Mouse (Mus musculus) heart, postnatal 10 days (tissue): ENCODE measurements at regions not wholly inside any gene's neighbourhood (a gene's known extent, or its start where the extent isn't known, plus 50 kb on each side); places are given as distances from the start of the nearest gene placed in this dataset.

Source experiments
- DNase-seq, 2 experiments: peaks; one replicate each; pipeline ENCODE4 v3.0.0; 2021
- intact Hi-C: fragments of 180-260 bp; cut with DNase I; formaldehyde crosslinking; loops from one replicate; pipeline ENCODE4 v1.15.1; 2025

DNA sequence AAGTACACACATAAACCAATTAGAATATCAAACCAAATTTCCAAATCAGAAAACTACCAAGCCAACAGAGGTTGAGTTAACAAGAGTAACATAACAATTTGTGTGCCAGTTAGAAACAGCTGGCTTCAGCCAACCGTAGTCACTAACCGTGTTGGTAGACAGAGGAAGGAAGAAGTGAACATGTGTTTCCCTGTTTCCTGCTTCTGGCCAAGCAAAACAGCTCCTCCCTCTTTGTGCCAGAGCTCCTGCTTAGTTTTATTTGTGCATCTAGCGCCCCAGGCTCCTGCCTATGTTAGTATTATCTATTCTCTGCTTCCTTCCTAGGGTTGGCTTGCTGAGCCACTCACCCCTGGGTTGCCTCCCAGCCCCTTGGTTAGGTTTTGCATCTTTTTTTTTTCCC is 255.2 kb downstream of the Mreg start:
- intact Hi-C loops, result no loop called here
- peak in 1 of 2 experiments; percentile 26 for DNase-seq

DNA sequence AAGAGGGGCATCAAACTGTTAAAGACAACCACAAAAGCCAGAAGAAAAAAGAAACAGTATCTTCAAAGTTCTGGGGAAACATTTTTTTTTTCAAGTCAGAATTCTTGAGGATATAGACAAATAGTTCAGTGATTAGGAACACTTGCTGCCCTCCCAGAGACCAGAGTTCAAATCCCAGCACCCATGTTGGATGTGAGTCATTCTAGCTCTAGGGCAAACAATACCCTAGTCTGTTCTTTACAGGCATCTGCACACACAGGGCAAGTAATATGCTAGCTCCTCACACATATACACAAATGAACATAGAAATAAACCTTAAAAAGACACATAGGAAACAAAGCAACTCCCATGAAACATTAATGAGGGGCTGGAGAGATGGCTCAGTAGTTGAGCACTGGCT is 256.8 kb downstream of the Mreg start:
- intact Hi-C loops, result no loop called here
- no peak for DNase-seq

DNA sequence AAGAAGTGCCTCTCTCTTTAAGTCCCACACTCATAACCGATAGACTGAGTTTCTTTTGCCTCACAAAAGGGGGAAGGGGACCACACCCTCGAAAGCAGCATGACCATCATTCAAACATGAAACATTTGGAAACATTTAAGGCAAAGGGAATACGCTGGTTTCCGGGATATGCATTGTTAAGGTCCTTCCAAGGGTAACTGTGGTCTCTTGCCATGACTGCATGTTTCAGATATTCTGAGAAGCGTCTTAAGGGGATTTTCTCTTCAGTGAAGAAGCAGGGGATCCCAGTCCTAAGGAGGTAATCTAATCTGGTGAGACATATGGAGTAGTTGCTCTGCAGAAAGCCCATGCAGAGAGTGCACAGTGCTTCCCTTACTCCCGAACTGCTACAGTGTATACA is 258.8 kb downstream of the Mreg start:
- intact Hi-C loops, result loop anchor here (5.0 kb wide), 1 partner anchor 154 kb away; no protein-coding TSS in a partner anchor
- no peak for DNase-seq

DNA sequence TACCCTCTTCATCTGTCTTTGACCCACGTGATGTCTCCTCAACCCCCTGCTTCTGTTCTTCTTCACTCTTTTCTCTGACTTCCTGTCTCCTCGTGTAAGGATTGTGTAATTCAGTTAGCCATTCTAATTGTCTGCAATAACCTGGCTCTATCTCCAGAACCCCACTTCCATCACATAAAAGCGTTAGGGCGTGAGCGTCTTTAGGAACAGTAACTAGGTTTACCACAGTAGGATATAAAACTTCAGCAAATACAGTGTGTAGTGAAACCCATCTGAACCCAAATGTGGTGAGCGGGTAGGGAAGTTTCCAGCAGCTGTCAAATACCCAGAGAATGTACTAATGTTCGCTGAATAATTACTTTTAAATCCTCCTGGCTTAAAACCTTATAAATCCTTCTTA is 262.6 kb downstream of the Mreg start:
- intact Hi-C loops, result no loop called here
- DNase-seq, result no peak

DNA sequence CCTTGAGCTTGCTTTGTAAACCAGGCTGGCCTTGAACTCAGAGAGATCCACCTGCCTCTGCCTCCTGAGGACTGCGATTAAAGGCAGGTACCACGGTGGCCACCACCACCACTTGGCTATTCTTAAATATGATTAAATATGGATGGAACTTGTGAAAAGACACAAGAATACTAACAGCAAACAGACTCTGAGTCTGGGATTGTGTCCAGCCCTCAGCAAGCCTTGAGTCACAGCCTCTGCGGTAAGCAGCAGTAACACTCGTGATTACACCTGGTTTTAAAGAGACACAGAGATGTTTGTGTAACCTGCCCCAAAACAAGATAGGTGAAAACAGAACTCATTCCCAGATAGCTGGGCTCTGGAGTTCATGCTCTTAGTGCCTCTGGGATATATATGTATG is 263.4 kb downstream of the Mreg start:
- intact Hi-C loops, result no loop called here
- DNase-seq, result no peak

DNA sequence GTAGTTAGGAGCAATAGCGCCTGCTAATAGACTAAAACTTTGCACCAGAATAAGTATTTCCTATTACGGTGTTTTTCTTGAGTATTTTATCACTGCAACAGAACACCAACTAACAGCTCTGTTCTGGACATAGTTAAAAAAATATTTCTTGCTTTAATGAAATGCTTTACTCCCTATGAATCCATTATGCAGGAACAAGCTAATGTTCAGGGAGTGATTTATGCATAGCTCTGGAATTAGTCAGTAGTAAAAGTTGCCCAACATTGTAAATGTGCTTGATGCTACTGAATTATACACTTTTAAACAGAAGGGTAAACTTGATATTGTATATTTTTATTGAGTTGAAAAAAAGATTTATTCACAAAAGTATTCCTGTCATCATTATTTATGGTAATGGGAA is 264.6 kb downstream of the Mreg start:
- intact Hi-C loops, result no loop called here
- no peak for DNase-seq

DNA sequence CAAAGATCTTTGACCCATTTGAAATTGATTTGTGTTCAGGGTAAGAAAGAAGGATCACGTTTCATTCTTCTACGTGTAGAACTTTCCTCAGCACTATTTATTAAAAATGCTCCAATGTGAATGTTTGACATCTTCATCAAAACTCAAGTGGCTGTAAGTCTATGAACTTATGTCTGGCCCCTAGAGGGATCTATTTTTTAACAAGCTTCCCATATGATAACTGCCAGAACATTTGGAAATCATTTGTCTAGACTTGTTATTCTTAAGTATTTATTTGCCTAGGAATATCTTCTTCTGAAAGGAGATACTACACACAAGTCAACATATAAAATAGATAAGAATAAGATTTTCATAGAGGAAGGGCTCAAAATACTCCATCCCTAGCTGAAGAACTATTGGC is 265.2 kb downstream of the Mreg start:
- intact Hi-C loops, result no loop called here
- no peak for DNase-seq

DNA sequence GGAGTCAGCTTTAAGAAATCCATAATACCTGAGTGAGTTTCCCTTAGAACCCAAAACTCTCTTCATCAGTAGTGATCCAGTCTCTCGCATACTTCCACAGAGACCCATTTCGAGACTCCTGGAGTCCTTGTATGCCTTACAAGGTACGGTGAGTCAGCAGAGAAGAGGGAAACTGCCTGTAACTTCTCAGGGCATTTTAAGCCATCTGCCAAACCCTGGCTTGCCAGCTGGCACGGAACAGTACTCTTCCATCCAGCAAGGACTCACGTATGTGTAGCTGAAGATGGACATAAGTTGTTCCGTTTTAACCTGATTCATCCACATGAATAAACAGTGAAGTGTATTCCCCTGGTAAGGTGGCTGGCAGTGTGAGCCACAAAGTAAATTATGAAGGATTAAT is 267.0 kb downstream of the Mreg start:
- DNase-seq, result peak; percentile 27 to 47
- intact Hi-C loops, result no loop called here

DNA sequence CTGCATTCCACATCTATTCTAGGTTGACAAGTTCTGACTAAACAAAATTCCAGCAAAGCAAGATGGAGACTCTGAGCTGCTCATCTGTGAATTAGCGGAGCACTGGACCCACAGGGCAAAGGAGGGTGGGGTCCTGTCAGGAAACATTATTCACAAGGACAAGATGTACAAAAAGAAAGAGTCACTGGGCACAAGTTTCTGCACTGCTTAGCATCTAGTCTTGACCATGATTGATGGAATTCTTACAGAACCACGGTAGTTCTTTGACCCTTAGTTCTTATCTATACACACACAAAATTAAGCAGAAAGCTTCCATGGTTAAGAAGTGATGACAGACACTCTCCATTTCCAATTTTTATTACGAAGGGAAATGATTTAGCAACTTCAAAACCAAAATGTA is 267.6 kb downstream of the Mreg start:
- intact Hi-C loops, result no loop called here

DNA sequence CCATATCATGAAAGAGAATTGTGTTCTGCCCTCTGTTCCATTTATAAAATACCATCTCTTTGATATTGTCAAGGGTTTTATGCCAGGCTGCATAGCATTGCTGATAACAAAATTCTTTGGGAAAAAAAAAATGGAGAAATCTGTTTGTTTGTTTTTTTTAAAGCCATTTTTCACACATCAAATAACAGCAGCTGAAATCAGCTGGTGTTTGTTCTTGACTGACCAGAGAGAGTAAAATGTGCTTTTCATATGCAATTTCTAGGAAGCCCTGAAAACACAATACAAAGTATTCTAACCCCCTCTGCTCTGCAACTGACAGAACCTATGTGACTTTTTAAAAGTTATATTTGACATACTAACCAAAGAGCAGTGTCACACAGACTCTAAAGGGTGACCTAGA is 270.0 kb downstream of the Mreg start:
- intact Hi-C loops, result no loop called here
- DNase-seq, result no peak

More for the DNA sequence above, 267.6 kb downstream of the Mreg start:
- DNase-seq, result no peak

DNA sequence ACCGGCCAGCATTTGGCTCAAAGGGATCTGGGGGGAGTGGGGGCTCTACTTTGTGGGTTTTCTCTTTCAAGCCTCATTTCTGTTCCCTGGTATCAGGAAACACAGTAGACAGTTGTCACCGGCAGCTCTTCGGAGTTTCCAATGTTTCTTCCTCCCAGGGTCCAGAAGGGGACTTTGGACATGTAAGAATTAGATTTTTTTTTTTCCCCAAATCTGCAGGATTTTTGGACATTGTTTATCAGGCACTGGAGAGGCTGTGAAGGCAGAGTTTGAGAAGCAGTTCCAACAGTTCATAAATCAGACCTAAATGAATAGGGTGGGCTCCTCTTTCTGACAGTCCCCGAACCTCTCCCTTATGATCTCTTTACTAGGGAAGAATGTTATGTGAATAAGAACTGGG is 270.4 kb downstream of the Mreg start:
- intact Hi-C loops, result no loop called here
- no peak for DNase-seq

DNA sequence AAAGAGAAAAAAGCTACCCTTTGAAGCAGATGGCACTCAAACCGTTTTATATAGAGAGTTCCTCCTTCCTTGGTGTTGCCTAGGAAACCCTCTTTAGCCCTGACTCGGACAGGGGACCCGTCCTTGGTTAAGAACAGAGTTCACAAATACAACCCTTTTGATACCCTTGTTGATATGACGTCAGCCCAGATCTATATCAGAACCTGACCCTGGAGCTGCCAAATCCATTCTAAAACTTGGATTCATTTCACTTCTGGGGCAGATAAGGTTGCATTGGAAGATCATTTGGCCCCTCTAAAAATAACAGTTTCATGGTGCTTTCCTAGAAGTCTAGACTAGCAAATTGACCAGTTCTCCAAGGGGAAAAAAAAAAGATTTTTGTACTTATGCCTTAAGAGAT is 271.2 kb downstream of the Mreg start:
- intact Hi-C loops, result no loop called here
- no peak for DNase-seq

DNA sequence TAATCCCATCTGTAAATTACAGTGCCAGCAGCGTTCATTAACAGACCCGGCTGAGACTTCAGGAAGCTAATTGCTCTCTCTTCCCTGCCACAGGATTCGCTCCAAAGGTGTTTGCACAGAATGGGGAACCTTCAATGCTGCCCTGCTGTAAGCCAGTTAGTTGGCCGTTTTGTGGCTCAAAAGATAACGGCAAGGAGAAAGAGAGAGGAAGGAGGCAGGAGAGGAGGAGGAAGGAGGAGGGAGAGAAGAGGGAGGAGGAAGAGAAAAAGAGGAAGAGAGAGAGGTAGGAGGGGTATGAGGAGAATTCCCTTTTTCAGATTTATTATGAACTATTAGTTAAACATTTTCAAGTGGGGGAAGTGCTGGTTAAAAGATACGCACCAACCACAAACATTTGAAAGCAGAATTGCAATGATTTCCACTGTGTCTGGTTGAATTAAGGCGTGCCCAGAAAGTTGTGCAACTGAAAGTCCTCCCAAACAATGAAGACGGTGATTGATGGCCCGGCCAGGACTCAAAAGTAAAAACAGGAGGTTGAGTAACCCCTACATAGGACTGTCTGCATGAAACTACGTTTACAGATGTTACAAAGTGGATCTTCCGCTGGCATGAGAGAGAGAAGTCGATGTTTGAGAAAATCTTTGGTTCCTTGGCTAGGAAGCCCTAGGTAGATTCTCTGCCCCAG is 273.6 kb downstream of the Mreg start:
- intact Hi-C loops, result no loop called here
- DNase-seq, result no peak

DNA sequence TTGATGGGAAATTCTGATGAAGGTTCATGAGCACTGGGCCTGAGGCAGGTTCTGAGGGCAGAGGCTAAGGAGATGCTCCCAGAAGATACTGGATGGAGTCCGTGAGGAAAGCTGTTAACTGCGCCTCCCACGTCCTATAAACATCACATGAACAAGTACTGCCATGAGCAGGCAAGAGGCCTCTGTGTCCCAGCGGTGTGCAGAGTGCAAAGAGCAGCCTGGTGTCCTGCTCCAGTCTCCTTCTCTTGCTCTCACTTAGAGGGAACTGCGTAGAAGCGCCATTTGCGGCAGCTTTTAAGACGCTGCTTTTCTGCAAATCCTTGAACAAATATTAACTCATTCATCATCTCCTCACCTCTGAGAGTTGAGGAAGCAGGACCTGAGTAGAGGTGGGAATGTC is 274.2 kb downstream of the Mreg start:
- intact Hi-C loops, result no loop called here

DNA sequence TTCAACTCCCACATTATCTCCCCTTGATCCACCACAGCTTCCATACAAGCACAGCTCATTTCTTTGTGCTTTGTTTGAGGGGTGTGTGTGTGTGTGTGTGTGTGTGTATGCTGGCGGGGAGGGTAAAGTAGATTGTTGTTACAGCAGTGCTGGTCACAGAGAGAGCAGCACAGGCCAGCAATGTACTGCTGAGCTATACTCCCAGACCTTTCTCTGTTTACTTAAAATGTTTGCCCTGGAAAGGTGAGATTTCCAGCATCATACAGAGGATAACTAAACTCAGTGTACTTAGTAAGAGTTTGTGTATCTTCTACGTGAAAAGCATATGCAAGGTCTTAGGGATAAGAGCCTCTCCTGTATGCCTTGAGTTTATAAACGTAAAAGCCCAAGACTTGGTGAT is 274.9 kb downstream of the Mreg start:
- DNase-seq, result no peak

More for the DNA sequence above, 274.2 kb downstream of the Mreg start:
- DNase-seq, result no peak

DNA sequence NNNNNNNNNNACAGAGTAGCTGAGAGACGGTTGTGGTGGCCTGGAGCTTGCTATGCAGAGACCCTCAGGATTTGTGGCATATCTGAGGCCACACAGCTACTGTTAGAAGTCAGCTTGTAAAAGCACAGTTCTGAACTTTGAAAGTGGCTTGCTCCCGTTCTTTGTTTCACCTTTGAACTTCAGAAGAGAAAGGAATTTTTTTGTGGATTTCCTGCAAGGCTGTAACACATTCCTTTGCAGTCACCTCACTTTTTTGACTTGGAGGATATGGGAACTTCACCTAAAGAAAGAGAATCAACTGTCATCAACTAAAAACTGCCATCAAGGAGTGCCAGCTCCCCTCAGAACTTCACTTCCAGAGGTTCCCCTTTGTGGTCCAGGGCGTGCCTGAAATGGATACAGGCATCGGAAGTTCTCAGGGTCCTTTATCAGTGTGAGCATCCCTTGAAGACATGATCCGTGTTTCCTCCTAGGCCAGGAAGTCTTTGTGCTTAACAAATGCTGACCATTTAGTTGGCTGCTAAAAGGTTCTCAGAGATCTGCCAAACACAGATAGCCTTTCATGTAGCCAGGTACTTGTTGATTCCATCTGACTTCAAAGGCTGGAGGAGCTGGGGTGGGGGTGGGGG is 275.5 kb downstream of the Mreg start:
- DNase-seq, result no peak
- intact Hi-C loops, result no loop called here

More for the DNA sequence above, 274.9 kb downstream of the Mreg start:
- intact Hi-C loops, result no loop called here

DNA sequence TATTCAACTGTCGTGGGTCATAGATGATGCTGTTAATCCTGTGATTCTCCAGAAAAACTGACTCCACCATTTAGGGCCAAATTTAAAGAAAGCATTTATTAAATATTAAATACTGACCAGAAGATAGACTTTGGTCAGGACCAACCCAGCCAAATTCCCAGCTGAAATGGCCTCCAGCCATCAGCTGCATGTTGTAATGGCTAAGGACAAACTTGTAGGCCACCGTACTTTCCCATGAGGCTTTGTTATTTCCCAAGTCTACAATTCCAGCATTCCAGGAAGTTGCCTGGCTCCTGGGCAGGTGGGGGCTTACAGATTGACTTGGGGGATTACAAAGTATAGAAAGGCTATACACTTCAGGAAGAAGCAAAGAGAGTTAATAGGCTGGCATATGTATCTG is 272.5 kb upstream of the Fn1 start:
- no peak for DNase-seq
- intact Hi-C loops, result no loop called here

DNA sequence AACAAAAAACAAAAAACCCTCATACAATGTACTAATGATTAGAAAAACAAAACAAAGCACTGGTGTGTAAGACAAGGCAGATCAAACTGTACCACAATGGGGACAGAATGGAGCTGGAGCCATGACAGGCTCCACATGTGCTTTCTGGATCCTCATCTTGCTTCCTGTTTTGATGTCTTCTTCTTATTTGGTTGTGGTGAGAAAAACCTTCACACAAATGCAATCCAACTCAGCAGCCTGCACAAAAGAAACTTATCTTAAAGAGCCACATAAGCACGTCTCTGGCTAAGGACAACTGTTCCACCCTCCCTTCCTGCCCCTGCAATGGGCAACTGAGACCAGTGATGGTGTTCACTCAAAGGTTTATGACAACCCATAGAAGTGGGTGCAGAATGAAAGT is 271.9 kb upstream of the Fn1 start:
- intact Hi-C loops, result no loop called here
- no peak for DNase-seq

DNA sequence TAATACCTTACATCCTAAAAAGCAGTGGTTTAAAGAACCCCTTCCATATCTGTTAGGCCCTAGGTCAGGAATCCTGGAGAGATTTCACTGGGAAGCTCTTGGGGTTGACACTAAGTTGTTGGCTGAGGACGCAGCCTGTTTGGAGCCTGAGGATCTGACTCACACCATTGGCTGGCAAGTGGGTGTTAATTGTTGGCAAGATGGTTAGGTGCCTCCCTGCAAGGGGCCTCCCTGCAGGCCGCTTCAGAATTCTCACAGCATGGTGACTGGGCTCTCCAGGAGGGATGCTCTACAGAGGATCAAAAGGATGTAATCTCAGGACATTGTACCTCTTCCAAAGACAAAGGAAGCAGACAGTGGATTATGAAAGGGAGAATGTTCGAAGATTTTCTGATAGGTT is 270.7 kb upstream of the Fn1 start:
- intact Hi-C loops, result no loop called here

DNA sequence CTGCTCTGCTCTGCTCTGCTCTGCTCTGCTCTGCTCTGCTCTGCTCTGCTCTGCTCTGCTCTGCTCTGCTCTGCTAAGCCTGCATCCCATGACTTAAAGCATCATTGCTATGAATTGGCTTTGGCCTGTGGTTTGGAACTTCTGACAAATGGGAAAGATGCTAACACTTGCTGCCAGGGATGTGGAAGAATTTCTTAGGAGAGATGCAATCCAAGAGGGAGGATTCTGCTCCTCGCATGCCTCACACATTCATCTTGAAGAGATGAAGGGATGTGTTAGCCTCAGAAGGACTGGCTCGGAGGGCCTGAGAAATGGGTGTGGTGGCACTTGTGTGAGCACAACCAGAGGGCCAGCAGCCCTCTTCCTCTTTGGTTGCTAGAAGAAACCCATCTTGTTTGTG is 268.5 kb upstream of the Fn1 start:
- intact Hi-C loops, result no loop called here

More for the DNA sequence above, 270.7 kb upstream of the Fn1 start:
- no peak for DNase-seq

DNA sequence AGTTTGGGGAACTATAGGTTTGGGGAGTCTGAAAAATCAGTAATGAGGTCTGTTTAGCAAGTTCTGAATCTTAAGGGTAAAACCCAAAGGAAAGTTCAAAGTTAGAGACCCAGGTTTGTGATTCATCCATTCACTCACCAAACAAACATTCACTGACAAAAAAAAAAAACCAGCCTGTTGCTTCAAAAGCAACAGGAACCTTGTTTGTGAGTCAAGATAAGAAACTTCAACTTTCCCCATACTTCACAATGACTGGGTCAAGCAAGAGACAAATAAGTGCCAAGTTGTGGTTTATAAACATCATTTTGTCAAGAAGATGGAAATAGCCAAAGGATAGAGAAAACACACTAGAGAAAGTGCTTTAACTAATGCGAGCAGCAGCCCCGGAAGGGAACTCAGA is 266.9 kb upstream of the Fn1 start:
- intact Hi-C loops, result no loop called here
- no peak for DNase-seq

More for the DNA sequence above, 268.5 kb upstream of the Fn1 start:
- no peak for DNase-seq

DNA sequence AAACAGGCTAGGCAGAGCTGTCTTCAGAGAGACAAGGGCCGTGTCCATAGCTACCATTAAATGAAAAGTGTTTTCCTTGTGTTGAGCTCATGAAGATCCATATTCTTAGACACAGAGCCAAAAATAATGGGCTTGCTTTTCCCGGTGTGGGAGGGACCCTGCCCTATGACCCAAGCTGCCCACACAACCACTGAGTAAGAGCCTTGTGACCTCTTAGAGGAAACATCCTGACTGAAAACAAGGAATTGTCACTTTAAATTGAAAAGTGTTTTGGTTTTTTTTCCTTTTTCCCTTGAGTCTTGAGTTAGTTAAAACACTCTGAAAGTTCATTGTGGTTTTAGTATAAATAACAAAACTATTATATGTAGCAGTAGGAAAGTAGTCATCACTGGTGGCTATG is 264.0 kb upstream of the Fn1 start:
- no peak for DNase-seq
- intact Hi-C loops, result no loop called here

DNA sequence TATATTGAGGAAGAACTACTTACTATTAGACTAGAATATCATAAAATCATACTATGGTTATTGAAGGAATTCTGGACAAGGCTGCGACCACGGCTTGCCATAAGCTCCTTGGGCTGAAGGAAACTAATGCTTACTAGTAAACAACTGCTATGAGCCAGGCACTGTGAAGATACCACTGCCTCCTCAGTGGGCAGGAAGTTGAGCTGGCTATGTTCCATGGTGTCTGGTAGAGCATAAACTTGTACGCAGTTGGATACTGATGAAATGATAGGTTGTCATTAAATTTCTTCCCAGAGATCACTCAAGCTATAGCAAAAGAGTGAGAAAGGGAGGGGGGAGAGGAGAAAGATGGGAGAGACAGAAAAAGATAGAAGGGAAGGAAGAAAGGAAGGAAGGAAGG is 261.4 kb upstream of the Fn1 start:
- intact Hi-C loops, result no loop called here
- DNase-seq, result no peak
